Mouse (Mus musculus): ENCODE measurements around the gene Rln1.

The Rln1 gene

GRCm38 (mm10) chr19:29334068-29334745 lies at the start of gene Rln1:
Gene Rln1, minus strand, starts transcription at chr19:29334670.
- peak; percentile 71 for DNase-seq (ENCODE audit: low read depth, low spot score)

DNA sequence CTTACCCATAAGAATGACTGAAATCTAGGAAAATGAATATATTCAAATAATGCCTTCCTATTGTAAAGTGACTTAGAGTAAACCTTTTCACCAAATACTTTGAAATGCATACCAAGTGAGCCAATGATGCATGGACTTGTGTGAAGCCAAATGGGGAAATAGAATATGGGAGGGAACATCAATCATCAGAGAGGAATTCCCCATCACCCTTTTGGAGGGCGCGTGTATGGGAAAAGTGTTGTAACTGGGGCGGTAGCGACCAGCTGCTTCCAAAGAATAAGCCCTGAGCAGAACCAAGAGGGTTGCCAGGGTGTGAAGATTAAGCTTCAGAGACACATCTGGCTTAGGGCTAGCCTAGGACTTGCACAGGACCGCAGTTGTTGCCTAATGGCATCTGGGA lies 48.9 kb upstream of the Rln1 start:
- no peak for DNase-seq (ENCODE audit: low read depth, low spot score)

DNA sequence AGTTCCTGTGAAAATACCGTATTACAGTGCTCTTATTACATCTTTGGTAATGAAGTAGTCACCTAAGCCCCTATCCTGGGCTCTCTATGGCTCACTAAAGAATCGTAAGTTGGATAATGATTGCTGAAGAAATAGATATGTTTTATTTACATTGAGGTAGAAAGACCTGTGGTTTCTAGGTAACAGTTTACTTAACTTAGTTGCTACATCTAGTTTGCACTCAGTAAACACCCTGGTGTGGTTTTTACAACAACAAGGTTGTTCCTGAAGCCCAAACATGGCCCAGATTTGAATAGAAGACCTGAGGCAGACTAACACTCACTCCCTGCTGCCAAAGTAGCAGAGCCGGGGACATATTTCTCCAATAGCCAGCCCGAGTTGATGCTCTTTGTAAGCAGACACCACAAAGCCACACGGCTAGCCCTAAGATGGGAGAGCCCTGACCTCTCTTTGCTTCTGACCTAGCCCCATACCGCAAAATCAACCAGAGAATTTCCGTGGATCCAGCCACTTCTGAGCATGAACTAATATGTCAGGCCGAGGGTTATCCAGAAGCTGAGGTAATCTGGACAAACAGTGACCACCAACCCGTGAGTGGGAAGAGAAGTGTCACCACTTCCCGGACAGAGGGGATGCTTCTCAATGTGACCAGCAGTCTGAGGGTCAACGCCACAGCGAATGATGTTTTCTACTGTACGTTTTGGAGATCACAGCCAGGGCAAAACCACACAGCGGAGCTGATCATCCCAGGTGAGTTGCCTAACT lies 45.6 kb upstream of the Rln1 start:
- no peak for DNase-seq (ENCODE audit: low read depth, low spot score)

GRCm38 (mm10) chr19:29376382-29376781 lies 41.9 kb upstream of the Rln1 start:
- no peak for DNase-seq (ENCODE audit: low read depth, low spot score)

GRCm38 (mm10) chr19:29374947-29375346 lies 40.5 kb upstream of the Rln1 start:
- DNase-seq (ENCODE audit: low read depth, low spot score): no peak

GRCm38 (mm10) chr19:29373438-29373837 lies 39.0 kb upstream of the Rln1 start:
- DNase-seq (ENCODE audit: low read depth, low spot score): no peak

- no peak for DNase-seq (ENCODE audit: low read depth, low spot score)
Measured at GRCm38 (mm10) chr19:29372621-29373020, 38.2 kb upstream of the Rln1 start.

DNA sequence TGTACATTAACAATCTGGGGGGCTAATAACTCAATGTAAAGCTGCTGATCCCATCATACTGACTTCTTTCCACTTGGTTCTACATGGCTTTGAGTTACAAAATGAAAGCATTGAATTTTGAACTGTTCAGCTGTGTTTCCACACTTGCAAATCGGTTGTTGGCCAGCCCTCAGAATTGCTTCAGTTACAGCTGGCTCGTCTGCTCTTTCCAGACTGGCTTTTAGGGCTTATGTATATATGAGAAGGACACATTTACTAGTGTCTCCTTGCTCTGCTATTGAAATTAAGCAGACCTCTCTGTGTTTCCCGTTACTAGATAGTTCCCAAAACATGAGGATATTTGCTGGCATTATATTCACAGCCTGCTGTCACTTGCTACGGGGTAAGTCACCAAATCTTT lies 37.7 kb upstream of the Rln1 start:
- no peak for DNase-seq (ENCODE audit: low read depth, low spot score)

GRCm38 (mm10) chr19:29371284-29372081 lies 37.0 kb upstream of the Rln1 start:
- DNase-seq (ENCODE audit: low read depth, low spot score): no peak

GRCm38 (mm10) chr19:29370545-29371283 lies 36.2 kb upstream of the Rln1 start:
- no peak for DNase-seq (ENCODE audit: low read depth, low spot score)

- no peak for DNase-seq (ENCODE audit: low read depth, low spot score)
Measured at GRCm38 (mm10) chr19:29370112-29370511, 35.6 kb upstream of the Rln1 start.

GRCm38 (mm10) chr19:29368671-29369309 lies 34.3 kb upstream of the Rln1 start:
- DNase-seq (ENCODE audit: low read depth, low spot score): no peak

GRCm38 (mm10) chr19:29368041-29368440 lies 33.6 kb upstream of the Rln1 start:
- no peak for DNase-seq (ENCODE audit: low read depth, low spot score)

GRCm38 (mm10) chr19:29366969-29367622 lies 32.6 kb upstream of the Rln1 start, which contains the start of the genes Plgrkt and Cd274:
Gene Plgrkt, minus strand, starts transcription at chr19:29367390.
Gene Cd274, plus strand, starts transcription at chr19:29367455.
- peak; percentile 46 for DNase-seq (ENCODE audit: low read depth, low spot score)

DNA sequence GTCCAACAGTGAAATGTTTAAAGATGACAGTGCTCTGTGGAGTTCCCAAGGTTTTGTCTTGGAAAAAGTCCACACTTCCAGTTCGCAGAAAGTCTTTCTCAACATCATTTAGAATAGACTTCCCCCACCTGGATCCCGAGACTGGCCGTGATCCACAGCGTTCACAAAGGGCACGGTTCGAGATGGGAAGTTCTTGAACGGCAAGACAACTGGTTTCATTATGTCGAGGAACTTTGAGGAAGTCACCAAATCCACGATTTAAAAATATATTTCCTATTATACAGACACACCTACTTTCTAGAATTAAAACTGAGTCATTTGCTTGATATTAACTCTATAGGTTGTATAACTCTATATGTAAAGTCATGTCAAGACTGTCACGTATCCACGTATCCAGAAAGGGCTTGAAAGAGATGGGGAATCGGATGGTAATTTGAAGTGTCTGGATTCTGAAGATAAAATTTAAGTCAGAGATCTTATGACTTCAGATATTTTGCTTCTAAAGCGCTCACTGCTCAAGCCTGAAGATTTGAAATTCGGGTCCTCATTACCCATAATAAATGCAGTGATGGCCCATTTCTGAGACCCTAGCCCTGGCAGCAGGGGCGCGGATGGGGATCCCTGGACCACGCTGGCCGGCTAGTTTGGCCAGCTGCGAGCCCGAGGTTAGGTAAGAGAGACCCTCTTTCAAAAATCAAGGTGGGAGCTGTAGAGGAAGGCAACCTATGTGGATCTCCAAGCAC lies 31.9 kb upstream of the Rln1 start:
- no peak for DNase-seq (ENCODE audit: low read depth, low spot score)

DNA sequence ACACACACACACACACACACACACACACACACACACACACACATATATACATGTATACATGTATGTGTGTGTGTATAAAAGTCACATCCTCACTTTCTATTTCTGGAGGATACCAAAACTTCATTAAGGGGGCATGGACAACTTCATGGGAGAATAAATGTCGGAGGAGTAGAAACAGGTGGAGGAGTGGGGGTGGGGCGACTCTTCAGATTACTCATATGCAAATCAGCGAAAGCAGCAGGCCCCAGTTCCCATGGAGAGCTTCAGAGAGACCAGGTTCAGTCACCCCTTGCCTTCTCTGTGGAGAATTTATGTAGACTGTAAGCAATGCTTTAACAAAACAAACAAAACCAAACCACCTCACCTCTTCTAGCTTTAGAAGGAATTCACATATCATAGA lies 30.6 kb upstream of the Rln1 start:
- DNase-seq (ENCODE audit: low read depth, low spot score): no peak

DNA sequence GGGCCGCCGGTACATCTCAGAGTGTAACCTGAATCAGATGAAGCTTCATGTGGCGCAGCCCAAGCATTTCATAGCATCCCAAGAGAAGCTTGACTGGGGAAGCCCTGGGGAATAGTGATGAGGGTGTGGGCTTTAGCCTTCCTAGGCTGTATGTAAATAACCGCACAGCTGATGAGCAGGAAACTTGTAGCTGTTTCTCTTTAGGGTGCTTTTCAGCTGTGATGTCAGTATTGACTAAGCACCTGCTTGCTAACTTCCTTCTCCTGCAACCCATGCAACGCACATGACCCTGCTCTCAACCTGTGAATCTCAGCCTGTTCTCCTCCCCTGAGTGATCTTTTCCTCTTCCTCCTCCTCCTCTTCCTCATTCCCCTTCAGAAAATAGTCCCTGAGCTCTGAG lies 29.6 kb upstream of the Rln1 start:
- no peak for DNase-seq (ENCODE audit: low read depth, low spot score)

GRCm38 (mm10) chr19:29363557-29363956 lies 29.1 kb upstream of the Rln1 start:
- DNase-seq (ENCODE audit: low read depth, low spot score): no peak

- no peak for DNase-seq (ENCODE audit: low read depth, low spot score)
Measured at GRCm38 (mm10) chr19:29362173-29362930, 27.9 kb upstream of the Rln1 start.
